Mouse (Mus musculus): ENCODE measurements at regions not wholly inside any gene's neighbourhood (a gene's known extent, or its start where the extent isn't known, plus 50 kb on each side); places are given as distances from the start of the nearest gene placed in this dataset.

- DNase-seq: no peak
These were observed 101.8 kb downstream of the Kctd12 start for GRCm38 (mm10) chr14:102880658-102881083.

GRCm38 (mm10) chr14:102878572-102878971 lies 103.9 kb downstream of the Kctd12 start:
- DNase-seq: no peak

- no peak for DNase-seq
These were observed 114.3 kb downstream of the Kctd12 start for GRCm38 (mm10) chr14:102868160-102868559.

GRCm38 (mm10) chr14:102867697-102868096 lies 114.7 kb downstream of the Kctd12 start:
- DNase-seq: no peak

- DNase-seq: no peak
These were observed 115.9 kb downstream of the Kctd12 start for GRCm38 (mm10) chr14:102866511-102866910.

- DNase-seq: no peak
These were observed 120.7 kb downstream of the Kctd12 start for GRCm38 (mm10) chr14:102861694-102862093.

GRCm38 (mm10) chr14:102859361-102859871 lies 123.0 kb downstream of the Kctd12 start:
- DNase-seq: no peak

- peak; percentile 45 for DNase-seq
These were observed 127.1 kb downstream of the Kctd12 start for GRCm38 (mm10) chr14:102855264-102855840.

GRCm38 (mm10) chr14:102843700-102844099 lies 138.7 kb downstream of the Kctd12 start:
- DNase-seq: no peak

- DNase-seq: no peak
These were observed 144.8 kb downstream of the Kctd12 start for GRCm38 (mm10) chr14:102837602-102838001.

- DNase-seq: no peak
These were observed 147.2 kb downstream of the Kctd12 start for GRCm38 (mm10) chr14:102835118-102835769.

GRCm38 (mm10) chr14:102828442-102828841 lies 154.0 kb downstream of the Kctd12 start:
- no peak for DNase-seq

GRCm38 (mm10) chr14:102827756-102828384 lies 154.6 kb downstream of the Kctd12 start:
- DNase-seq: no peak

- DNase-seq: no peak
These were observed 156.9 kb downstream of the Kctd12 start for GRCm38 (mm10) chr14:102825525-102825924.

- DNase-seq: no peak
These were observed 161.8 kb downstream of the Kctd12 start for GRCm38 (mm10) chr14:102820663-102821062.

- no peak for DNase-seq
These were observed 170.8 kb downstream of the Kctd12 start for GRCm38 (mm10) chr14:102811678-102812081.

- DNase-seq: no peak
These were observed 171.4 kb downstream of the Kctd12 start for GRCm38 (mm10) chr14:102811022-102811421.

GRCm38 (mm10) chr14:102810121-102810921 lies 172.1 kb downstream of the Kctd12 start:
- DNase-seq: peak; percentile 70

- peak; percentile 54 for DNase-seq
These were observed 176.2 kb downstream of the Kctd12 start for GRCm38 (mm10) chr14:102805936-102806923.

- DNase-seq: no peak
These were observed 186.8 kb downstream of the Kctd12 start for GRCm38 (mm10) chr14:102795676-102796075.

GRCm38 (mm10) chr14:102794898-102795297 lies 187.5 kb downstream of the Kctd12 start:
- peak; percentile 9 for DNase-seq

GRCm38 (mm10) chr14:102793753-102794152 lies 188.7 kb downstream of the Kctd12 start:
- no peak for DNase-seq

Measured in kidney, adult 11 months (tissue).